Mouse (Mus musculus) thymus, adult 2 months (tissue): Measurements from ENCODE around the gene Taf12. TPM values are rescaled to one million over a fixed set of nuclear protein-coding genes. Genes with fewer than 3 reads are reported as not detected.

Source experiments
- DNase-seq: peaks from one replicate; pipeline ENCODE4 v3.0.0; 2021
- H3K27ac ChIP-seq: fragments of 200-500 bp; 2 replicates; pipeline ENCODE4 v1.5.1; 2012; ENCODE audit warnings: low read length, control low read depth; ENCODE audit not compliant: control insufficient read depth, insufficient read depth
- H3K27me3 ChIP-seq: fragments of 200-500 bp; 2 replicates; pipeline ENCODE4 v1.6.1; 2012; ENCODE audit warnings: mild to moderate bottlenecking, low read length, moderate library complexity, mixed read lengths; ENCODE audit not compliant: control insufficient read depth, insufficient read depth
- H3K36me3 ChIP-seq: fragments of 200-500 bp; 2 replicates; pipeline ENCODE4 v1.6.1; 2012; ENCODE audit warnings: mild to moderate bottlenecking, low read length, moderate library complexity; ENCODE audit not compliant: control insufficient read depth, insufficient read depth
- H3K4me1 ChIP-seq: fragments of 200-500 bp; replicated peaks from 2 replicates; pipeline ENCODE4 v1.6.1; 2012; ENCODE audit warnings: low read length; ENCODE audit not compliant: control insufficient read depth, insufficient read depth
- H3K4me3 ChIP-seq: fragments of 200-500 bp; 2 replicates; pipeline ENCODE4 v1.5.1; 2012; ENCODE audit warnings: mild to moderate bottlenecking, low read length, control low read depth, moderate library complexity; ENCODE audit not compliant: control insufficient read depth, insufficient read depth
- CTCF ChIP-seq: fragments of 200-500 bp; IDR thresholded peaks from 2 replicates; pipeline ENCODE4 v1.5.1; 2012; ENCODE audit warnings: mild to moderate bottlenecking, control low read depth, low read length, moderate library complexity, borderline replicate concordance; ENCODE audit not compliant: control insufficient read depth, poor library complexity, insufficient read depth; ENCODE audit errors: extremely low read depth
- POLR2A ChIP-seq: fragments of 200-500 bp; IDR thresholded peaks from 2 replicates; pipeline ENCODE4 v1.6.1; 2012; ENCODE audit warnings: mild to moderate bottlenecking, low read length, control low read depth, moderate library complexity; ENCODE audit not compliant: control insufficient read depth, poor library complexity, insufficient read depth; ENCODE audit errors: extremely low read depth
- WGBS: fragments of 180-500 bp; shearing (Covaris S2); methylation state at CpG from one replicate; pipeline ENCODE4 v1.1.7; 2018; 5-methylcytosine and 5-hydroxymethylcytosine counted together
- polyA plus RNA-seq: library from polyadenylated mRNA; depleted of rRNA; stranded (reverse); fragments of >200 nt; gene quantifications from 2 replicates; pipeline ENCODE4 v1.2.3, GENCODE M21; 2012

Gene Taf12
- polyA plus RNA-seq, 1 experiment: 17.2 TPM

DNA sequence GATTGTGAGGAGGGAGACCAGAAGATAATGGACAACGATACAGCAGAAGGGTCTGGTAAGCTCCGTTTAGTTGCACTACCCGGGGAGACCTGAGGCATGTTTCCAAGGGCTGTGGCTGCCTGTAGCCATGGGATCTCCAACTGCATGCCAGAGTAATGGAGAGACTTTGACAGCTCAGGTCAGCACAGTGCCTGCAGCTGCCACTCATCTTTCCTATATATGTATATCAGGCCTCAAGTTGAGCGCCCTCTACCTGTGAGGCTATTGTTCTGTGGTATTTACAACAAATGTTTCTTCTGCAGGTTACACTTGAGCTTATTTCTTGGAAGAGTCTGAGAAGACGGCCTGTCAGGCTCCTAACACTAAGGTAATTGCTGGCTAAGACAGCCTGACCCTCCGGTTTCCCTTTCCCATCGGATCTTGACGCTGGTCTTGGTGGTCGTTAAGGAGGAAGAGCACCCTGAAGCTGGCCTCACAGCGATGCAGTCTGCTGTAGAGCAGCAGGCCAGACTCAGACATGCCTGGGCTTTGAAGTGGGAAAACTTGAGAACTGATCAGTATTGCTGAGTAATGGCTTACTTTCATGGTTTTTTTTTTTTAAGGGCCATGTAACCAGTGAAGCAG, 35.8 kb downstream of the Taf12 start:
- Histone ChIP-seq H3K27ac (peak overlapping the region; percentile 36; the same call in 1 of the 2 replicates), H3K4me3 (peak overlapping the region; percentile 23), H3K4me1 (peaks cover 15% of the 10 kb centered on the region), H3K36me3 (peaks cover 30% of the 10 kb centered on the region), H3K27me3 (no peaks in the 10 kb centered on the region)
- WGBS: 8% methylated on average over 10 of the region's 10 CpGs
- peak; percentile 71 for DNase-seq
- TF ChIP-seq CTCF (no peak), POLR2A (no peak)

GRCm38 (mm10) chr4:132311209-132311608, 37.0 kb downstream of the Taf12 start:
- no peak overlapping the region for H3K4me3 ChIP-seq
- H3K36me3 ChIP-seq: peaks cover 30% of the 10 kb centered on the region
- TF ChIP-seq POLR2A: no peak
- TF ChIP-seq CTCF: no peak
- peaks cover 8% of the 10 kb centered on the region for H3K4me1 ChIP-seq
- H3K27ac ChIP-seq: no peak overlapping the region
- no peak for DNase-seq
- 91% methylated on average over 1 of the region's 1 CpGs for WGBS
- H3K27me3 ChIP-seq: no peaks in the 10 kb centered on the region

DNA sequence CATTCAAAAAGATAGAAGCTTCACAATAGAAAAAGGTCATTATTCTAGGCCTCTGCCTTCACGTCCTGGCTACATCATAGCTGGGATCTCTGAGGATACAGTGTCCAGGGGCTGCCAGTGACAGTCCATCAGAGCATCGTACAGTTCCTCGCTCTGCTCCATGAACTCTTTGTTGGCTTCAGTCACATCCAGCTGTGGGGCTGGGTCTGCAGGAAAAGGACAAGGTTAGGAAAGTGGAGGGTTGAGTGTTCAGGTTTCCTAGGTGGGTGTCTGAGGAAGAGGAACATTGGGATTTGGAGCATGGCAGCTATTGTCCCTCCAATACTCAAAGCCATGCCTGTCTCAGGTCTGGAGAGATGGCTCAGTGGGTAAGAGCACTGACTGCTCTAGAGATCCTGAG, 37.6 kb downstream of the Taf12 start:
- no peaks in the 10 kb centered on the region for H3K27me3 ChIP-seq
- peaks cover 12% of the 10 kb centered on the region for H3K4me1 ChIP-seq
- H3K4me3 ChIP-seq: no peak overlapping the region
- H3K36me3 ChIP-seq: peaks cover 30% of the 10 kb centered on the region
- WGBS: 95% methylated on average over 3 of the region's 3 CpGs
- TF ChIP-seq POLR2A: no peak
- TF ChIP-seq CTCF: no peak
- DNase-seq: no peak
- no peak overlapping the region for H3K27ac ChIP-seq

DNA sequence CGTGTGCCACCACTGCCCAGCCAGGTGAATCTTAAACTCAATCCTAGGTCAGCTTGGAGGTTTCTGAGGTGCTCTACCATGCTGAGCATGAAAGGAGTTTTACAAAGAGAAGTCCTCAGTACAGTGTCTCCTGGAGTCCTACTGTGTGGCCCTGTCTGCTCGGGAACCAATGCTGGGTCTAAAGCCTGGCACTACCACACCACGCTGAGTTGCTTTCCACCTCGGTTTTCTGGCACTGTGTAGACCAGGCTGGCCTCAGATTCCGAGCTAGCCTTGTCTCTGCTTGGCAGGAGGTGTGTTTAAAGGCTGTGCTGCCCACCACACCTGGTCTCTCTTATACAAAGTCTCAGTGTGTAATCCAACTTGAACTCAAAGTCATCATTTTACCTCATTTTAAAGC, 38.5 kb downstream of the Taf12 start:
- TF ChIP-seq POLR2A (no peak), CTCF (no peak)
- Histone ChIP-seq H3K4me1 (peaks cover 12% of the 10 kb centered on the region), H3K27me3 (no peaks in the 10 kb centered on the region), H3K36me3 (peaks cover 34% of the 10 kb centered on the region), H3K4me3 (no peak overlapping the region), H3K27ac (no peak overlapping the region)
- no peak for DNase-seq
- WGBS: 89% methylated on average over 5 of the region's 5 CpGs

GRCm38 (mm10) chr4:132315711-132316110, 41.5 kb downstream of the Taf12 start:
- no peak for TF ChIP-seq CTCF
- TF ChIP-seq POLR2A: no peak
- no peaks in the 10 kb centered on the region for H3K27me3 ChIP-seq
- no peak overlapping the region for H3K4me3 ChIP-seq
- 96% methylated on average over 8 of the region's 8 CpGs for WGBS
- peaks cover 30% of the 10 kb centered on the region for H3K36me3 ChIP-seq
- H3K4me1 ChIP-seq: peaks cover 5% of the 10 kb centered on the region
- no peak for DNase-seq
- no peak overlapping the region for H3K27ac ChIP-seq

DNA sequence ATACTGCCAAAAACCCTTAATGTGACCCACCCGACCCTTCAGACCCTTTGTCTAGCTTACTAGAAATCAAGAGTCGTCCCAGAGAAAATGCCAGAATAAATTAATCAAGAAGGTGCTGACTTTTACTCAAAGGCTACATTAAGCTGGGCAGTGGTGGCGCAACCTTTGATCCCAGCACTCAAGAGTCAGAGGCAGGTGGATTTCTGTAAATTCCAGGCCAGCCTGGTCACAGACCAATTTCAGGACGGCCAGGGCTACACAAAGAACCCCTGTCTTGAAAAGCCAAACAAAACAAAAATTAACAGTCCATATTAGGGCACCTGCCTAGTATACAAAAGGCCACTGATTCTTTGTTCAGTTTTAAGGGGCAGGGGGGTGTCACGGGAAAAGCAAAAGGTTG, 52.3 kb downstream of the Taf12 start:
- Histone ChIP-seq H3K4me3 (no peak overlapping the region), H3K36me3 (no peaks in the 10 kb centered on the region; the same call in 1 of the 2 replicates), H3K27ac (no peak overlapping the region), H3K27me3 (no peaks in the 10 kb centered on the region), H3K4me1 (peaks cover 6% of the 10 kb centered on the region)
- DNase-seq: no peak
- 93% methylated on average over 5 of the region's 5 CpGs for WGBS
- TF ChIP-seq POLR2A (no peak), CTCF (no peak)
